Mouse (Mus musculus) hindbrain, embryonic 15.5 days (tissue): ENCODE data around the gene Lemd2. TPM values are rescaled to one million over a fixed set of nuclear protein-coding genes. Genes with fewer than 3 reads are reported as not detected.

Experiments
- ATAC-seq: fragments of 200-750 bp; cut with Nextera tagmentation; 2 replicates; pipeline ENCODE4 v1.8.0; 2017; ENCODE audit warnings: low read depth, moderate number of reproducible peaks, moderate TSS enrichment; ENCODE audit not compliant: low FRiP score
- H3K27ac ChIP-seq: fragments of 300-500 bp; sonication (generic); replicated peaks from 2 replicates; pipeline ENCODE4 v1.5.1; 2015; ENCODE audit warnings: mild to moderate bottlenecking, inconsistent platforms
- H3K27me3 ChIP-seq: fragments of 300-500 bp; sonication (generic); 2 replicates; pipeline ENCODE4 v1.6.1; 2015; ENCODE audit warnings: control low read depth, inconsistent platforms
- H3K36me3 ChIP-seq: fragments of 300-500 bp; sonication (generic); 2 replicates; pipeline ENCODE4 v1.6.1; 2015; ENCODE audit warnings: control low read depth, inconsistent platforms
- H3K4me1 ChIP-seq: fragments of 300-500 bp; sonication (generic); replicated peaks from 2 replicates; pipeline ENCODE4 v1.6.1; 2015; ENCODE audit warnings: control low read depth, inconsistent platforms
- H3K4me2 ChIP-seq: fragments of 300-500 bp; sonication (generic); 2 replicates; pipeline ENCODE4 v1.6.1; 2015; ENCODE audit warnings: moderate library complexity, mild to moderate bottlenecking, inconsistent platforms
- H3K4me3 ChIP-seq: fragments of 300-500 bp; sonication (generic); 2 replicates; pipeline ENCODE4 v1.5.1; 2015; ENCODE audit warnings: mild to moderate bottlenecking, inconsistent platforms
- H3K9ac ChIP-seq: fragments of 300-500 bp; sonication (generic); 2 replicates; pipeline ENCODE4 v1.6.1; 2015; ENCODE audit warnings: inconsistent platforms
- H3K9me3 ChIP-seq: fragments of 300-500 bp; sonication (generic); 2 replicates; pipeline ENCODE4 v1.6.1; 2016; ENCODE audit warnings: control low read depth, inconsistent platforms
- WGBS: fragments of 180-500 bp; shearing (Covaris S2); methylation state at CpG from one replicate; pipeline ENCODE4 v1.1.7; 2015; 5-methylcytosine and 5-hydroxymethylcytosine counted together
- polyA plus RNA-seq: library from polyadenylated mRNA; unstranded; fragments of >200 nt; fragmentation: Nextera tagmentation; extraction: Ambion mirVana; gene quantifications from 2 replicates; pipeline ENCODE4 v1.2.1, GENCODE M21; 2015

Gene Lemd2
- polyA plus RNA-seq, 1 experiment from 2014 or later: 23.7 TPM

GRCm38 (mm10) chr17:27199205-27199604 lies 5.1 kb downstream of the Lemd2 start:
- H3K4me1 ChIP-seq: peaks cover 53% of the 10 kb centered on the region
- no peak overlapping the region for H3K4me2 ChIP-seq
- no peak overlapping the region for H3K9ac ChIP-seq
- H3K27me3 ChIP-seq: no peaks in the 10 kb centered on the region
- H3K4me3 ChIP-seq: no peak overlapping the region
- no peaks in the 10 kb centered on the region for H3K9me3 ChIP-seq
- WGBS: 97% methylated on average over 9 of the region's 9 CpGs
- no peak for ATAC-seq
- H3K27ac ChIP-seq: no peak overlapping the region
- H3K36me3 ChIP-seq: peaks cover 54% of the 10 kb centered on the region

DNA sequence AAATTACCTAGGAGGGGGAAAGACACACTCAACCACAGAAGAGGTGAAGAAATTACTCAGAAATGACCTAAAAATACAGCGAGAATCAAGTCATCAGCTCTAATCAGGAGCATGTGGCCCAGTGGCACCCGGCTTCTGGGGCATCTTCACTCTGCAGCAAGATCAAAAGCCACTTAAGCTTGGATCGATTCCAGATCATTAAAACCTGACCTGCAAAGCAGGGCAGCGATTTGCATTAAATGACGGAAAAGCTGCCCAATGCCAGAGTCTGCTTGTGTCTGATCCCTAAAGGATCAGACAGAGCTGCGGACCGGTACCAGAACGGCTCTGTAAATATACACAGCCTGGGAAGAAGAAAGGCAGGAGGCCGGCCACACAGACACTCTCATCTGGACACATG lies 8.1 kb downstream of the Lemd2 start:
- Histone ChIP-seq H3K4me2 (no peak overlapping the region), H3K9me3 (no peaks in the 10 kb centered on the region), H3K36me3 (peaks cover 71% of the 10 kb centered on the region), H3K27me3 (no peaks in the 10 kb centered on the region), H3K4me1 (peaks cover 45% of the 10 kb centered on the region), H3K4me3 (no peak overlapping the region), H3K27ac (no peak overlapping the region), H3K9ac (no peak overlapping the region)
- WGBS: 50% methylated on average over 9 of the region's 9 CpGs
- no peak for ATAC-seq

- Histone ChIP-seq H3K4me2 (no peak overlapping the region), H3K4me1 (peaks cover 37% of the 10 kb centered on the region), H3K27me3 (no peaks in the 10 kb centered on the region), H3K27ac (0 out of 2 replicates have a peak overlapping the region, but pooled peaks have one; percentile 35), H3K9me3 (no peaks in the 10 kb centered on the region), H3K36me3 (peaks cover 59% of the 10 kb centered on the region), H3K9ac (no peak overlapping the region), H3K4me3 (no peak overlapping the region)
- WGBS: 66% methylated on average over 20 of the region's 20 CpGs
- ATAC-seq: no peak
Measured at GRCm38 (mm10) chr17:27194258-27195185, 9.7 kb downstream of the Lemd2 start.

DNA sequence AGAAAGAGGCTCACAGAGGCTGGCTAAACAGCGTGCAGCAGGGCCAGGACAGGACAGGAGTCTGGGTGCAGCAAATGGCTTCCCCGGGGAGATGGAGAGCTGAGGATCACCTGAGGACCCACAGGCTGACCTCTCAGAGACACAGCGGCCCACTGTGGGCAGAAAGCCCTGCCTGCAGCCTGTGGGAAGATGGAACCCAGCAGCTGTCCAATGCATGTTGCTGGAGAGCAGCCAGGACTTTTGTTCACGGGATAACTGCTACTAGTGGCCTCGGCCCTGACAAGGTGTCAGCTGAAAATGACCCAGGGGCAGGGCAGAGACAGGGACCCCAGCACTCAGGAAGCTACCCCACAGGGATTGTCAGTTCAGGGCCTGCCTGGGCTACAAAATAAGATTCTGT lies 12.5 kb downstream of the Lemd2 start:
- Histone ChIP-seq H3K4me2 (no peak overlapping the region), H3K4me1 (peaks cover 41% of the 10 kb centered on the region), H3K4me3 (no peak overlapping the region), H3K36me3 (peaks cover 41% of the 10 kb centered on the region), H3K9ac (no peak overlapping the region), H3K9me3 (no peaks in the 10 kb centered on the region), H3K27me3 (no peaks in the 10 kb centered on the region), H3K27ac (no peak overlapping the region)
- no peak for ATAC-seq
- WGBS: 71% methylated on average over 5 of the region's 5 CpGs

GRCm38 (mm10) chr17:27191189-27191588 lies 13.1 kb downstream of the Lemd2 start:
- Histone ChIP-seq H3K36me3 (peaks cover 41% of the 10 kb centered on the region), H3K4me3 (no peak overlapping the region), H3K27ac (no peak overlapping the region), H3K9me3 (no peaks in the 10 kb centered on the region), H3K9ac (no peak overlapping the region), H3K4me2 (no peak overlapping the region), H3K4me1 (peaks cover 35% of the 10 kb centered on the region), H3K27me3 (no peaks in the 10 kb centered on the region)
- 88% methylated on average over 6 of the region's 6 CpGs for WGBS
- ATAC-seq: no peak

DNA sequence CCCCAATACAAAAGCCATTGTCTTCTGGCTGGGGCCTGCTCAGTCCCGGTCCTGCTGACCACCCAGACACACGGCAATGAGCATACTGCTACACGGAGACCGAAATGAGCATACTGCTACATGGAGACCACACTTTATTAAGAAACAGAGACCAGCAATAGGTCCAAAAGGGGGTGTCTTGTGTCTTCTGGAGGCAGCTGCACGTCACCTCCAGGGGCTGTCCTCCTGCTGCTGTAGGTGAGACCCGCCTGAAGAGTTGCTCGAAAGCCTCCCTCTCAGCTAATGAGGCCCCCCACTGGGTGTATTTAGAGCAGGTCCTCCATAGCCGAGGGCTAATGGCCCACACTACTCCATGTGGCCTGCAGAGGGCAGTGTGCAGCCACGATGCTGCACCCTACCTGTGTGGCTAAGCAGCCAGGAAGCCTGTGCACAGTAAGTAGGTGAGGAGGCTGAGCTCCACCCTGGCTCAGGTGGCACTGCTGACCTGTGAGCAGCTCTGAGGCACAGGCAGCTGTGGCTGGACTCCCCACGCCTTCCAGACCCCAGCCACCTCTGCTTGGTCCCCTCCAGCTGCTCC lies 14.5 kb downstream of the Lemd2 start:
- H3K27ac ChIP-seq: no peak overlapping the region
- 31% methylated on average over 10 of the region's 10 CpGs for WGBS
- peaks cover 31% of the 10 kb centered on the region for H3K36me3 ChIP-seq

GRCm38 (mm10) chr17:27188883-27189282 lies 15.4 kb downstream of the Lemd2 start:
- Histone ChIP-seq H3K27me3 (no peaks in the 10 kb centered on the region), H3K9ac (no peak overlapping the region), H3K9me3 (no peaks in the 10 kb centered on the region), H3K4me1 (peaks cover 13% of the 10 kb centered on the region; the same call in 1 of the 2 replicates), H3K27ac (no peak overlapping the region), H3K36me3 (peaks cover 24% of the 10 kb centered on the region), H3K4me2 (no peak overlapping the region), H3K4me3 (no peak overlapping the region)
- 66% methylated on average over 9 of the region's 9 CpGs for WGBS
- no peak for ATAC-seq

More for the DNA sequence above, 14.5 kb downstream of the Lemd2 start:
- Histone ChIP-seq H3K4me1 (peaks cover 21% of the 10 kb centered on the region), H3K9me3 (no peaks in the 10 kb centered on the region), H3K4me3 (no peak overlapping the region), H3K4me2 (no peak overlapping the region), H3K27me3 (no peaks in the 10 kb centered on the region), H3K9ac (no peak overlapping the region)
- ATAC-seq: peak; percentile 64

DNA sequence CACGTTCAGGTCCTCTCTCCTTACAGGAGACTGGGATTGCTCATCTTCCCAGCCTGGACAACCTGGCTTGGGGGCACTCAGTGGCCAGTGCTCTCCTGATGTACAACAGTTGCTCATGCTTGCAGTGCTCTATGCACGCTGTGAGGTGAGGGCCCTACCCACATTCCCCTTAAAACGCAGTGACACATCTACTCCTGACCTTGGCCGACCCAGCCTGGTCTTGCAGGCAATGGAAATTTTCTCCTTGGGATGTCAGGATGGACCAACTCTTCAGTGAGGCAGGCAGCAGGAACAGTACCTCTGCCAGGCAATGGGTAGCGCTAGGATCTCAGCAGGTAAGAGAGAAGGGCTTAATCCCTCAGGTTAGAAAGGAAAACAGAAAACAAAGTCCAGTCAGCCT lies 17.2 kb downstream of the Lemd2 start:
- Histone ChIP-seq H3K9ac (no peak overlapping the region), H3K27ac (no peak overlapping the region), H3K4me3 (no peak overlapping the region), H3K36me3 (peaks cover 10% of the 10 kb centered on the region), H3K4me1 (0 out of 2 replicates have a peak, but pooled peaks cover 11% of the 10 kb centered on the region), H3K4me2 (no peak overlapping the region), H3K9me3 (no peaks in the 10 kb centered on the region), H3K27me3 (no peaks in the 10 kb centered on the region)
- ATAC-seq: no peak
- WGBS: 68% methylated on average over 5 of the region's 5 CpGs

GRCm38 (mm10) chr17:27186068-27186467 lies 18.2 kb downstream of the Lemd2 start:
- H3K4me1 ChIP-seq: 0 out of 2 replicates have a peak, but pooled peaks cover 11% of the 10 kb centered on the region
- H3K27me3 ChIP-seq: no peaks in the 10 kb centered on the region
- H3K4me3 ChIP-seq: no peak overlapping the region
- H3K4me2 ChIP-seq: no peak overlapping the region
- no peak overlapping the region for H3K27ac ChIP-seq
- no peak for ATAC-seq
- H3K9me3 ChIP-seq: no peaks in the 10 kb centered on the region
- H3K36me3 ChIP-seq: no peaks in the 10 kb centered on the region
- H3K9ac ChIP-seq: no peak overlapping the region
- WGBS: 86% methylated on average over 3 of the region's 3 CpGs

GRCm38 (mm10) chr17:27183667-27184292 lies 20.5 kb downstream of the Lemd2 start:
- Histone ChIP-seq H3K9ac (no peak overlapping the region), H3K9me3 (no peaks in the 10 kb centered on the region), H3K27me3 (no peaks in the 10 kb centered on the region), H3K4me3 (no peak overlapping the region), H3K36me3 (no peaks in the 10 kb centered on the region), H3K4me1 (0 out of 2 replicates have a peak, but pooled peaks cover 7% of the 10 kb centered on the region), H3K27ac (no peak overlapping the region), H3K4me2 (no peak overlapping the region)
- no peak for ATAC-seq
- 79% methylated on average over 12 of the region's 12 CpGs for WGBS

DNA sequence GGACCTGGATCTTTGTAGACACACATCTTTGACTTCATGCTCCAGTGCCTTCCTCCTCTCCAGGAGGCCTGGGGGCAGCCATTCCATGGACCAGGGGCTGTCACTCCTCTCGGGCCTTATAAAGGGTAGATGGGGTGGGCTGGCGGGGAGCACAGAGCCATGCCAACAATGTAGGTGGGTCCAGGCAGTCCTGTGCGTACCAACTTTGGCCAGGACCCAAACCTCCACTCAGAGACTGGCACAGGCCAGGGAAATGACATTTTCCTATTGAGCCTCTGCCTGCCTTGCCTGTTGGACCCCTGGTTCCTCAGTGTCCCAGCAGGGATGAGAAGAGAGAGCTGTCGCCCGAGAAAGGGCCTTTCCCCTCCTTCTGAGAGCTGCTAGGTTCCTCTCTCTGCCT lies 21.9 kb downstream of the Lemd2 start:
- no peak overlapping the region for H3K9ac ChIP-seq
- 0 out of 2 replicates have a peak overlapping the region, but pooled peaks have one; percentile 14 for H3K27ac ChIP-seq
- ATAC-seq: no peak
- H3K9me3 ChIP-seq: no peaks in the 10 kb centered on the region
- WGBS: 50% methylated on average over 5 of the region's 5 CpGs
- no peaks in the 10 kb centered on the region for H3K4me1 ChIP-seq
- no peak overlapping the region for H3K4me2 ChIP-seq
- H3K27me3 ChIP-seq: no peaks in the 10 kb centered on the region
- H3K4me3 ChIP-seq: no peak overlapping the region
- H3K36me3 ChIP-seq: no peaks in the 10 kb centered on the region

GRCm38 (mm10) chr17:27181666-27182065 lies 22.6 kb downstream of the Lemd2 start:
- Histone ChIP-seq H3K27me3 (no peaks in the 10 kb centered on the region), H3K4me1 (no peaks in the 10 kb centered on the region), H3K4me2 (no peak overlapping the region), H3K27ac (no peak overlapping the region), H3K36me3 (no peaks in the 10 kb centered on the region), H3K4me3 (no peak overlapping the region), H3K9ac (no peak overlapping the region), H3K9me3 (no peaks in the 10 kb centered on the region)
- ATAC-seq: no peak
- 28% methylated on average over 3 of the region's 3 CpGs for WGBS
